Mouse (Mus musculus) embryo, embryonic 9.5 days (tissue): ENCODE measurements around the gene Ndufa3.
"Not testable (repeated sequence)": the region's sequence is repeated elsewhere in the genome, so short reads cannot be mapped to it uniquely, and the experiment has no call there.

Experiments used
- DNase-seq: peaks from one replicate; pipeline ENCODE4 v3.0.0-alpha.2; 2017; ENCODE audit errors: extremely low spot score

Ndufa3 gene

DNA sequence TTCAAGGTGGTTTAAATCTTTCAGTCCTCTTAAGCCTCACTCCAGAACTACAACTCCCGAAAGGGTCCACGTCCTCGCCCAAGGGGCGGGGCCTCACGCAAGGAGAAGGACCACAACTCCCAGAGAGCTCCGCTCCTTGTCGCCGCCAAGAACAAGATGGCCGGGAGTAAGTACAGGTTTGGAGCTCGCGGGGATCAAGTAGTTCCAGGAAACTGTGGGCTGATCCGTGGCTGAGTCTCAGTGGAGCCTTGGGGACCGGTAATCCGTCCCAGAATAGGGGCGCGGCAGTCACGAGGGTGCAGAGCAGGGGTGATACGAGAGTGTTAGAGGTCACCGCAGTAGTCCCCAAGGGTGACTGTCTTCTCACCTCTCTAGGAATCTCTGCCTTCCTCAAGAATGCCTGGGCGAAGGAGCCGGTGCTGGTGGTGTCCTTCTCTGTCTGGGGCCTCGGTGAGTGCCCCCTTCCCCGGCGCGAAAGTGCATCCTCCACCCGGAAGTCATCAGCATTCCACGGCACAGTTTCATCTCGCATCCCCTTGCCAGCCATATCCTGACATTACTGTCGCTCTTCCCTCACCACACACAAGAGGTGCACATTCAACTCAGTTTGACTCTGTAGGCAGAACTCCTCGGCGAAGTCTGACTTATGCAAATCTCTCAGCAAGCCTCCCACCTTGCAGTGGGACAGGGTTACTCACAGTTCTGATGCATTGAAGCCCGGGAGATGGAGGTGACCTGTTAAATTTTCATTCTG lies at the start of gene Ndufa3:
Gene Ndufa3 (plus strand): TSS at position 132 of the 754 bp plus-strand sequence.
- peak; percentile 80 for DNase-seq

GRCm38 (mm10) chr7:3569725-3570124 lies 47.4 kb upstream of the Ndufa3 start:
- DNase-seq: no peak

DNA sequence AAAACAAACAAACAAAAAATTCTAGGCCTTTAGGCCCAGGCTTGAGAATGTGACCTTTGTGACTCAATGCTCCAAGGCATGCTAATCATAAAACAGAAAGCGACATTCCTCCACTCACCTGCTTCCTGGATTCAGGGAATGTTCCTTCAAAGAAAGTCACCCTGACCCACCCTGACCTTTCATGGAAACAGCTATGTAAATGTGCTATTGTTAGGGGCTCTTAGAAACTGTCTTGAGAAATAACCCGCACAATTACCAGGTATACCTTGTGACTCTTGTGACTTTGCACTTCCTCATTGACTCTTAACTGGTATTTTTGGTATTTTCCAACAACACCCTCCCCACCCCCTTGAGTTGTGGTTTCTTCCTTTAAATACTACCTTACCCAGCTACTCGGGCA lies 46.6 kb upstream of the Ndufa3 start:
- not testable (repeated sequence) for DNase-seq

DNA sequence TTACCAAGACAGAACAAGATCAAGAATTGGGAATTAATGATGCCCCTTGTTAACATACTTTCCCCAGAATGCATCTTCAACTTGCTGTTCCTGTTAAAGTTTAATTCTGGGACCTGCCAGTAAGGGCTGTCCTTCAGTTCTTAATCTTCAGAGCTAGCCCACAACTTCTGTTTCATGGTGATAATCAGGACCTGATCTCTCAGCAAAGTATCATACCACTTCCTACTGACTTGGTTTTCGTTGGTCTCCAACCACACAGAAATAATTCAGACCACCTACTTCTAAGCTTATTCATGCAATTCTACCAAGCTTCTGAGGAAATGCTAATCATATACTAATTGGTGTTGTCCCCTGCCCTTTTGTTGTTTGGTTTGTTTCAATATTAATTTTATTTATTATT lies 45.3 kb upstream of the Ndufa3 start:
- DNase-seq: no peak

DNA sequence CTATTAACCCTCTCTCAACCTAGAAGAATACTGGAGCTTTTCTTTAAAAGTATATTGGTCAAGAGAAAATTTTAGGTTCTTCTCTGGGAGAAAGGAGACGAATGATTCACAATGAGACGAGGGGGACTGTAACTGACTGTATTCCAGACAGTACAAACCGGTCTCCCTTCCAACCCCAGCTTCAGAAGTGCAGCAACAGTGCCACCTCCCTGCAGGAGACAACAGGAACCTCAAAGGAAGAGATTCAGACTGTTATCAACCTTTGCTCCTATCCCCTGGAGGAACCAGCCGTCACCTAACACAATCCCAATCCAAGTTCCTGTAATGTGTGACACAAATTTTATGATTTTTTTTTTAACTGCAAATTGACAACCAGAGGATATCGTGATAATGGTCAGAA lies 43.0 kb upstream of the Ndufa3 start:
- DNase-seq: no peak

GRCm38 (mm10) chr7:3576354-3577124 lies 40.6 kb upstream of the Ndufa3 start:
- DNase-seq: no peak

- DNase-seq: no peak
Measured at GRCm38 (mm10) chr7:3578196-3578595, 39.0 kb upstream of the Ndufa3 start.

DNA sequence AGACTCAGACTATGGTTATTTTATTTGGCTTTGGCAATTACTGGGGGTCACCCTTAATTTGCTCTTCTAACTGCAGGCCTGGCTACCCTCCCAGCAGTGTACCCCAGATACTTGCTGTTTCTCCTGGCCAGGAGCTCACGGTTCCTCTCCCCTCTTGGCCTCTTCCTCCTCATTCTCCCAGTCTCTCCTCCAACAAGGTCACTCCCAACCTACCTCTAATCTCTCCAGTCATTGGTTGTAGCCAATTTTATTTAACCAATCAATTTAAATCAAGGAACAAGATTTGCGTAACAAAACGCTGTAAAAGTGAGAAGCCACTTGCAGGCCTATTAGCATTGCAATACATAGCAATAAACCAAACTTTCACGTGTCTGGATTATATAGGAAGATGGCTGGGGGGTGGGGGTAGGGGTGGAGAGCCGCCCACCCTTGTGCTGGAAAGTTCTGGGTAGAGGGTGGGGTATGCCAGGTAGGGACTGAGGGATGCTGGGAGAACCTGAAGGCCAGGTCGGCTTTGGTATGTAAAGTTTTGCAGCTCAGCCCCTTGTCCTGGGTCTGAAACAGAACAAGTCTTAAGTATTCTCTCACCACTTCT lies 38.1 kb upstream of the Ndufa3 start:
- DNase-seq: no peak

DNA sequence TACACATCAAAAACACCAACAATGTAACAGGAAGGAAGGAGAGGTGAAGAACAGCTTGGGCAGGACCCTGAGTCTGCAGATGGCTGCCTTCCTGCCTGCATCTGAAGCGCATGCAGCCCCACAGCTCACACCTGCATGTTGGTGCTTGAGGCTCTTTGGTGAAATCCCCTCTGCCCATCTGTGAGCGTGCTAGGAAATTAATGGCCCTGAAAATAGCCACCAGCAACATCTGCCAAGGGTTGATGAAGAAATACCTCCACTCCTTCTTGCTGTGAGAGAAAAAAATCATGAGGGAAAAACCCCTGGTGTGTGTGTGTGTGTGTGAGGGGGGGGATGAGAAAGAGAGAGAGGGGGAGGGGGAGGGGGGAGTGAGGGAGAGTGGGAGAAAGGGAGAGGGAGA lies 37.1 kb upstream of the Ndufa3 start:
- DNase-seq: no peak

DNA sequence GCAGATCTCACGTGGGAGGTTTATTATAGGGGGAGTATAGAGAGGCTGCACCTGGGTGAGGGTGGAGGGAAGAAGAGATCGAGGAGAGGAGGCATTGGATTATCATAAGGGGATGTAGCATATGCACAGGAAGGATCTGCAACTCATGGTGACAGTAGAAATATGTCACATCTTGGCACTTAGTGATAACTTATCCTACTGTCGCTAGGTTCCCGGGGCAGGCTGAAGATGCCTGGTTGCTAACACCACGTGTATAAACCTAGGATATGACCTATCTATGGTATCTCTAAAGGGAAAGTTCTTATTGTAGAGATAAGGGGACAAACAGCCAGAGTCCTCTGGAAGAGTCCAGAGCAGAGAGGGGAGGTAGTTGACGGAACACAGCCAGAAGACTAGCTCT lies 31.4 kb upstream of the Ndufa3 start:
- no peak for DNase-seq

GRCm38 (mm10) chr7:3586255-3586654 lies 30.9 kb upstream of the Ndufa3 start:
- DNase-seq: peak; percentile 12

- DNase-seq: no peak
Measured at GRCm38 (mm10) chr7:3587292-3587691, 29.9 kb upstream of the Ndufa3 start.

GRCm38 (mm10) chr7:3590550-3590949 lies 26.6 kb upstream of the Ndufa3 start:
- no peak for DNase-seq

GRCm38 (mm10) chr7:3591534-3591933 lies 25.6 kb upstream of the Ndufa3 start:
- no peak for DNase-seq

DNA sequence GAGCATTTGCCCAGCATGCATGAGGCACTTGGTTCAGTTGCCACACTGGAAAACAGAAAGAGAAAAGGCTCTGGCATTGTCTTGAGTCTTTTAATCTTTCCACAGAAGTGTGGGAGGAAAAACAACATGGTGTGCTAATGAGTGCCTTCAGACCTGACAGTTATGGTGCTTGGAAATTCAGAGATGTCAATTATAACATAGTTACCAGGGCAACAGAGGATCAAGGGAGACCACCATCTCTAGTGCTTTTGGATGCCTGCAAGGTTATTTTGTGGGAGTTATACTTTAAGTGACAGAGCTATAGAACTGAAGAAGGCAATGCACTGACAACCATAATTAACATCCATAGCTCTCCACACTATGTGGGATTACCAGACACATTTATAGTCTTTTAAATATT lies 23.3 kb upstream of the Ndufa3 start:
- DNase-seq: no peak

DNA sequence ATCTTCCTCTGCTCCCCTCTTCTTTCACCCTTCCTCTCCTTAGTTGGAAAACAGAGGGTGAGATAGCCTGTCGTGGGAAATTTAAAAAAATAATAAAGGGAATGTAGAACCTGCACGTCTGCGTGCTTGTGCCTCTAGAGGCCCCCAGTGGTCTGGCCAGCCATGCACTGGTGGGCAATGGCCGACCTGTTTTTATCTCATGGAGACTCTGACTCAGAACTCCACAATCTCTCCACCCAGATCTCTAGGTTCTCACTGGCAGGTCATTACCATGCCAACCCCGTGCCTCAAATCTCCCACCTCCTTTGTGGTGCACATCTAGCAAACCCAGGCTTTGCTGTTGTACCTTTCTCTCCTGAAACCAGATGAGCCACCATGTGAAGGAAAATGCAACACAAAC lies 22.5 kb upstream of the Ndufa3 start:
- no peak for DNase-seq

- DNase-seq: peak; percentile 8
Measured at GRCm38 (mm10) chr7:3595146-3595545, 22.0 kb upstream of the Ndufa3 start.

DNA sequence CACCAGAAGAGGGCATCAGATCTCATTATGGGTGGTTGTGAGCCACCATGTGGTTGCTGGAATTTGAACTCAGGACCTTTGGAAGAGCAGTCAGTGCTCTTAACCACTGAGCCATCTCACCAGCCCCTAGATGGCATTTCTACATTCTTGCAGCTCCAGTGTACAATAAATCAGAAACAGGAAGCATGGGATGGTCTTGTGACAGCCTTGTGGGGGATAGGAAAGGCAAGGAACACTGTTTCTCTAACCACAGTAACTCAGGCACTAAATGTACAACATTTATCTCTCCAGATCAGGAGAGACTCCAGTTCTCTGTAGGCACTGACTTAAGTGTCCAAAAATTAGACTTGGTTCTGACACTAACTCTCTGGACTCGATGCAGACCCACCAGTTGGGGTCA lies 19.4 kb upstream of the Ndufa3 start:
- not testable (repeated sequence) for DNase-seq

- DNase-seq: peak; percentile 58
Measured at GRCm38 (mm10) chr7:3601119-3601518, 16.1 kb upstream of the Ndufa3 start.

- no peak for DNase-seq
Measured at GRCm38 (mm10) chr7:3606798-3607197, 10.4 kb upstream of the Ndufa3 start.

DNA sequence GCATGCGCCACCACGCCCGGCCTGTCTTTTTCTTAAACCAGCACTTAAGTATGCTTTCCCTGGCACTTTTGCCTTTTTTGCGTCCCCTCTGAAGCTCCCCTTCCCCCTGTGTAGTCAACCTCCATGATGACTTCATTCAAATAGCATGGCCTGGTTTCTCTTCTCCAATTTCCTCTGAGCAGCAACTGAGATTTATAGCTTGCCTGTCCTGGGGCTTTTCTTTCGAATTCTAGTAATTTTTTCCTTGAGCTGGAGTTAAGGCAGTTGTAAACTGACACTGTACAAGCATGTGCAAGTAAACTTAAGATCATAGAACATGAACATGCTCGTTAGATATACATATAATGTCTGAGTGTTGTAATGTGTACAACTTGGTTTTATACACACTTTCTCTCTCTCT lies 9.8 kb upstream of the Ndufa3 start:
- DNase-seq: no peak

DNA sequence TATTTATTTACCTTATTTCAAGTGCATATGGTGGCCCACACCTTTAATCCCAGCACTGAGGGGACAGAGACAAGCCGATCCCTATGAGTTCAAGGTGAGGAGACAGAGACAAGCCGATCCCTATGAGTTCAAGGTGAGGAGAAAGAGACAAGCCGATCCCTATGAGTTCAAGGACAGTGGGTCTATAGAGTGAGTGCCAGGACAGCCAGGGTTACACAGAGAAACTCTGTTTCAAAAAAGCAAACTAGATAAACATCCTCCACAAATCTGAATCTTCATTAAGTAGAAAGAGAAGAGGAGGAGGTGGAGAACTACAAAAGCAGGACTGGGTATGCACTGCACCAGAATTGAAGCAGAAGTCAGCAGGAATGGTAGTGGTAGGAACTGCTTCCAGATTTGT lies 8.5 kb upstream of the Ndufa3 start:
- DNase-seq: no peak

DNA sequence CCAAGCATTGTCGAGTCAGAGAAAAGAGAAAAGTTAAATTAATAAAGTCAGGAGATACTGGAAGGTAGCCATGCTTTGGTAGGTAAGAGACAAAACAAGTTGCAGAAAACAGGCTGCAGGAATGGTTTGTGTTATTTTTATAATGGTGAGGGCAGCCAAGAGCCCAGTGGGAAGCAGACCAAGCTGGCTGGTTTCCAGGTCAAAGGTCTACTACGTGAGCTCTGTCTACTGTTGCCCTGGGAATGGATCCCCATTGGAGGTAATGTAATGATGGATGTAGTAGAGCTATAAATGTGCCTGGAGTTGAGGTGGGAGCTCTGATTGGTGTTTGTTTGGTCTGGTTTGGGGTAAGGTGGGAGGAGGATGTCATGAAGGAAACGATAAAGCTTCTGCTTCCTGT lies 8.1 kb upstream of the Ndufa3 start:
- no peak for DNase-seq
